Mouse (Mus musculus): ENCODE measurements around the gene Fzd7.

Gene Fzd7

GRCm38 (mm10) chr1:59511566-59512270 lies 29.5 kb downstream of the Fzd7 start:
- TF ChIP-seq GATA4 (IDR thresholded peaks at IDR 0.05; ENCODE audit: insufficient replicate concordance, low read length) = no peak

GRCm38 (mm10) chr1:59516026-59516917 lies 34.0 kb downstream of the Fzd7 start, which contains the start of gene Gm973:
Gm973 (plus strand) TSS chr1:59516264.
- TF ChIP-seq GATA4 (IDR thresholded peaks at IDR 0.05; ENCODE audit: insufficient replicate concordance, low read length) = no peak

- no peak for TF ChIP-seq GATA4 (IDR thresholded peaks at IDR 0.05; ENCODE audit: insufficient replicate concordance, low read length)
Observed at GRCm38 (mm10) chr1:59520226-59520837, 38.1 kb downstream of the Fzd7 start.

- TF ChIP-seq GATA4 (IDR thresholded peaks at IDR 0.05; ENCODE audit: insufficient replicate concordance, low read length) = no peak
Observed at GRCm38 (mm10) chr1:59522456-59522855, 40.2 kb downstream of the Fzd7 start.

GRCm38 (mm10) chr1:59523378-59523958 lies 41.2 kb downstream of the Fzd7 start:
- no peak for TF ChIP-seq GATA4 (IDR thresholded peaks at IDR 0.05; ENCODE audit: insufficient replicate concordance, low read length)

DNA sequence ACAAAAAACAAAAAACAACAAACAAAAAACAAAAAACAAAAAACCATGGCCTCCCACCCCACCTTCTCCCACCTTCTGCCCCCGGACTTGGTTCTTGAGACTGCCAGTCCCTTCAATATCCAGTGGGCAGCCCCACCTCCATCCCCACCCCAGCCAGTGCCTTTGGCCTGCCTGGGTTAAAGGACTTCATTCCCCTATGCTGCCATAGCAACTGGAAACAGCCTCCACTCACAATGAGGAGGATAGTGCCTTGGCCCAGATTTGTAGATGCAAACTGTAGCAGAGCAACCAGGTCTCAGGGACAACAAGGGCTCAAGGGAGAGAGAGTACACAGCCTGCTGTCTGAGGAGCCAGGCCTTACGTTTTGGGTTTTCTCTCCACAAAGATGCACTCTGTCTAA lies 41.8 kb downstream of the Fzd7 start:
- no peak for TF ChIP-seq GATA4 (IDR thresholded peaks at IDR 0.05; ENCODE audit: insufficient replicate concordance, low read length)

GRCm38 (mm10) chr1:59524759-59525158 lies 42.5 kb downstream of the Fzd7 start:
- no peak for TF ChIP-seq GATA4 (IDR thresholded peaks at IDR 0.05; ENCODE audit: insufficient replicate concordance, low read length)

DNA sequence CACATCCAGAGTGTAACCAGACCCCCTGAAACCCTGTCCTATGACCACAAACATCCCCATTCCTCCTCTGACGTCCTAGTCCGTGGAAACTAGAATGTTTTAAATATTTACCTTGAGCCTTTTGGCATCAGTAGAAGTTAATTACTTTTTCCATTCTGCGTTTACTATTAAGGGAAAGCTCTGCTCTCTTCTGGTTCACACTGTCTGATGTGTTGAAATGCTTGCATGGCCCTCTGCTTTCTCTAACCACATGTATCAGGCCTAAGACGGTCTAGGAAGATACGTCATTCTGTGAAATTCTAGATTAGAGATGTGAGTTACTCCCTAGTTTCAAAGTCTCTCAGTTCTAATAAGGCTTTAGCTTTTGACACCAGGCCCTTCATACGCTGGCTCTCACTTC lies 45.0 kb downstream of the Fzd7 start:
- TF ChIP-seq GATA4 (IDR thresholded peaks at IDR 0.05; ENCODE audit: insufficient replicate concordance, low read length) = no peak

GRCm38 (mm10) chr1:59534976-59535810 lies 53.0 kb downstream of the Fzd7 start:
- no peak for TF ChIP-seq GATA4 (IDR thresholded peaks at IDR 0.05; ENCODE audit: insufficient replicate concordance, low read length)
